Mouse (Mus musculus): Measurements from ENCODE around the gene Rab35. TPM values are rescaled to one million over a fixed set of nuclear protein-coding genes. Genes with fewer than 3 reads are reported as not detected.

Gene Rab35
- polyA plus RNA-seq, 1 experiment = 52.0 TPM

DNA sequence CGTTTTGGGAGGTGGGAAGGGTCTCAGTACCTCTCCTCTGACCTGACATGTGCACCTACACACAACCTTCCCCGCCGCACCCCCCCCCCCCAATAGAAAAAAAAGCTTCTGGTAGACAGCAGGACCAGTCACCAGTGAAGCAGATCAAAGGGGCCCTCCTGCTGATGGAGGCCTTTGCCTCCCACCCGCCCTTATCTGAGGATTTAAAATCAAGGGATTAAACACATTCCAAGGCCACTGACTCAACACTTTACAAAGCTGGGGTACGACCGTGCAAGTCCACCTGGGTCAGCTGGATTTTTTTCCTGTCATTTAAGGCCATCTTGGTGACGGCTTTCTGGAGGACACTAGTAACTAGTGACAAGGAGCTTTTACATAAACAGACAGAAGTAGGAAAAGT is 36.2 kb downstream of the Rab35 start:
- no peak overlapping the region for H3K4me3 ChIP-seq (ENCODE audit: insufficient read depth, poor library complexity, severe bottlenecking)
- no peaks in the 10 kb centered on the region for H3K36me3 ChIP-seq (ENCODE audit: control insufficient read depth, insufficient read depth)
- H3K79me2 ChIP-seq (ENCODE audit: control insufficient read depth, insufficient read depth) = no peaks in the 10 kb centered on the region
- H3K27me3 ChIP-seq (ENCODE audit: control insufficient read depth, insufficient read depth, insufficient read length) = peaks cover 87% of the 10 kb centered on the region
- TF ChIP-seq USF1 (IDR thresholded peaks at IDR 0.05; ENCODE audit: low read depth) (no peak), MYOG (IDR thresholded peaks at IDR 0.05; ENCODE audit: control insufficient read depth, extremely low read depth, insufficient read length) (no peak), CEBPB (IDR thresholded peaks at IDR 0.05; ENCODE audit: low read depth) (no peak), MYOD1 (IDR thresholded peaks at IDR 0.05; ENCODE audit: control insufficient read depth, insufficient read length, low read depth) (no peak), FOSL1 (IDR thresholded peaks at IDR 0.05; ENCODE audit: insufficient read depth, low read length, poor library complexity, severe bottlenecking) (no peak), MAX (IDR thresholded peaks at IDR 0.05) (no peak), CTCF (IDR thresholded peaks at IDR 0.05; ENCODE audit: control insufficient read depth, insufficient read depth, insufficient read length) (no peak)
- H3ac ChIP-seq (ENCODE audit: control insufficient read depth, insufficient read length, low read depth) = no peak overlapping the region
- H3K79me3 ChIP-seq (ENCODE audit: low read depth) = no peaks in the 10 kb centered on the region

DNA sequence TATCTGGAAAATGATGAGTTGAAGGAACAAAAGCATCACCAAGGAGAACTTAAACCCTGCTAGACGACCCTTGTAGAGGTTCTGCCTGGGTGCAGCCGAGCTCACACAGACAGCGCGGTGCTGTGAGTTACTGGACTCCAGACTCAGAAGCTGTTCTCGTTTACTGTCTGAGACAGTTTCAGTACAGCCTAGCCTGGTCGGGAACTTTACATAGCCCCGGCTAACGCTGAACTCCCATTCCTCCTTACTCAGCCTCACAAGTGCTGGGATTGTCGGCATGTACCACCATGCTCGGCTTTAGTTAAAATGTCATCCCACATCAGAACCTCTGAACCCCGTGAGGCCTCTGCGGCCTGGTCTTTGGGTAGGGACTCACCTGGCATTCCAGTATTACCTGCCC is 37.3 kb downstream of the Rab35 start:
- Histone ChIP-seq H3K79me2 (ENCODE audit: control insufficient read depth, insufficient read depth) (no peaks in the 10 kb centered on the region), H3K27me3 (ENCODE audit: control insufficient read depth, insufficient read depth, insufficient read length) (peaks cover 88% of the 10 kb centered on the region), H3K79me3 (ENCODE audit: low read depth) (no peaks in the 10 kb centered on the region), H3ac (ENCODE audit: control insufficient read depth, insufficient read length, low read depth) (no peak overlapping the region), H3K36me3 (ENCODE audit: control insufficient read depth, insufficient read depth) (no peaks in the 10 kb centered on the region), H3K4me3 (ENCODE audit: insufficient read depth, poor library complexity, severe bottlenecking) (no peak overlapping the region)
- TF ChIP-seq MYOD1 (IDR thresholded peaks at IDR 0.05; ENCODE audit: control insufficient read depth, insufficient read length, low read depth) = no peak
- no peak for TF ChIP-seq CEBPB (IDR thresholded peaks at IDR 0.05; ENCODE audit: low read depth)
- TF ChIP-seq CTCF (IDR thresholded peaks at IDR 0.05; ENCODE audit: control insufficient read depth, insufficient read depth, insufficient read length) = no peak
- TF ChIP-seq MYOG (IDR thresholded peaks at IDR 0.05; ENCODE audit: control insufficient read depth, extremely low read depth, insufficient read length) = no peak
- no peak for TF ChIP-seq USF1 (IDR thresholded peaks at IDR 0.05; ENCODE audit: low read depth)
- TF ChIP-seq FOSL1 (IDR thresholded peaks at IDR 0.05; ENCODE audit: insufficient read depth, low read length, poor library complexity, severe bottlenecking) = no peak
- no peak for TF ChIP-seq MAX (IDR thresholded peaks at IDR 0.05)

DNA sequence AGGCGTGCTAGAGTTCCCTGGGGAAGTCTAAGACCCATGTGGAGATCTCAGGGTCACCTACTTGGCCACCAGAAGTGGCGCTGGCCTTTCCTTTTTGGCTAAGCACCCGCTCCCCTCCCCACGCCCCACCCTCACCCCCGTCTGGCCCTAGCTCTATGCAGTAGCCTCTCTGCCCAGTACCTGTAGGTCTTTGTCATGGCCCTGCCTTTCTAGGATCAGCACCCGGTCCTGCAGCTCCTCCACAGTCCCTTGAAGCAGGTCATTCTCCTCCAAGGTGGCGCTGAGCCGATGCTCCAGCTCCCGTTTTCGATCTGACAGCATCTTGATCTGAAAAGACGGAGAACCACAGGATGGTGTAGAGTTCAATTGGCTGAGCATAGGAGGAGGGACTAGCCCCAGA is 38.3 kb downstream of the Rab35 start:
- TF ChIP-seq MYOG (IDR thresholded peaks at IDR 0.05; ENCODE audit: control insufficient read depth, extremely low read depth, insufficient read length) = no peak
- TF ChIP-seq FOSL1 (IDR thresholded peaks at IDR 0.05; ENCODE audit: insufficient read depth, low read length, poor library complexity, severe bottlenecking) = no peak
- TF ChIP-seq CEBPB (IDR thresholded peaks at IDR 0.05; ENCODE audit: low read depth) = no peak
- TF ChIP-seq CTCF (IDR thresholded peaks at IDR 0.05; ENCODE audit: control insufficient read depth, insufficient read depth, insufficient read length) = no peak
- TF ChIP-seq MYOD1 (IDR thresholded peaks at IDR 0.05; ENCODE audit: control insufficient read depth, insufficient read length, low read depth) = no peak
- TF ChIP-seq USF1 (IDR thresholded peaks at IDR 0.05; ENCODE audit: low read depth) = no peak
- TF ChIP-seq MAX (IDR thresholded peaks at IDR 0.05) = no peak
- H3K36me3 ChIP-seq (ENCODE audit: control insufficient read depth, insufficient read depth) = no peaks in the 10 kb centered on the region
- no peak overlapping the region for H3K4me3 ChIP-seq (ENCODE audit: insufficient read depth, poor library complexity, severe bottlenecking)
- peaks cover 92% of the 10 kb centered on the region for H3K27me3 ChIP-seq (ENCODE audit: control insufficient read depth, insufficient read depth, insufficient read length)
- no peaks in the 10 kb centered on the region for H3K79me2 ChIP-seq (ENCODE audit: control insufficient read depth, insufficient read depth)
- no peaks in the 10 kb centered on the region for H3K79me3 ChIP-seq (ENCODE audit: low read depth)
- no peak overlapping the region for H3ac ChIP-seq (ENCODE audit: control insufficient read depth, insufficient read length, low read depth)

DNA sequence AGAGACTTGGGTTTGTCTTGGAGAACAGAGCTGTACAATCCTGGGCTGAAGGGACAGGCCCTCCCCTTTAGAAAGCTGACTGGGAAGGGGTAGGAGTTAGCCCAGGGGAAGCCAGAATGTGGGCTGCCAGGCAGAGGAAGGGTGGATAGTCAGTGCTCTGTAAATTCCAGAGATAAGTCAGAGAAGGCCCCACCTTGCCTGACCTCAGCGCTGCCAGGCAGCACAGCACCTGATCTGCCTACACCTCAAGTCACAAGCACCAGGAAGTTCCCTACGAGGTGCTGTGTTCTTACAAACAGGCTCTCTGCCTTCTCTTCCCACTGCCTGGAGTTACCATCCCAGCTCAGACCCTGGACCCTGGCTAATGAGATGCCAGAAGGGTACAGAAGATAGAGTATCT is 38.7 kb downstream of the Rab35 start:
- TF ChIP-seq MYOG (IDR thresholded peaks at IDR 0.05; ENCODE audit: control insufficient read depth, extremely low read depth, insufficient read length) (no peak), USF1 (IDR thresholded peaks at IDR 0.05; ENCODE audit: low read depth) (no peak), FOSL1 (IDR thresholded peaks at IDR 0.05; ENCODE audit: insufficient read depth, low read length, poor library complexity, severe bottlenecking) (no peak), MYOD1 (IDR thresholded peaks at IDR 0.05; ENCODE audit: control insufficient read depth, insufficient read length, low read depth) (no peak), CTCF (IDR thresholded peaks at IDR 0.05; ENCODE audit: control insufficient read depth, insufficient read depth, insufficient read length) (no peak), MAX (IDR thresholded peaks at IDR 0.05) (no peak), CEBPB (IDR thresholded peaks at IDR 0.05; ENCODE audit: low read depth) (no peak)
- no peaks in the 10 kb centered on the region for H3K36me3 ChIP-seq (ENCODE audit: control insufficient read depth, insufficient read depth)
- H3K79me2 ChIP-seq (ENCODE audit: control insufficient read depth, insufficient read depth) = no peaks in the 10 kb centered on the region
- H3K79me3 ChIP-seq (ENCODE audit: low read depth) = no peaks in the 10 kb centered on the region
- H3K27me3 ChIP-seq (ENCODE audit: control insufficient read depth, insufficient read depth, insufficient read length) = peaks cover 95% of the 10 kb centered on the region
- no peak overlapping the region for H3ac ChIP-seq (ENCODE audit: control insufficient read depth, insufficient read length, low read depth)
- no peak overlapping the region for H3K4me3 ChIP-seq (ENCODE audit: insufficient read depth, poor library complexity, severe bottlenecking)

DNA sequence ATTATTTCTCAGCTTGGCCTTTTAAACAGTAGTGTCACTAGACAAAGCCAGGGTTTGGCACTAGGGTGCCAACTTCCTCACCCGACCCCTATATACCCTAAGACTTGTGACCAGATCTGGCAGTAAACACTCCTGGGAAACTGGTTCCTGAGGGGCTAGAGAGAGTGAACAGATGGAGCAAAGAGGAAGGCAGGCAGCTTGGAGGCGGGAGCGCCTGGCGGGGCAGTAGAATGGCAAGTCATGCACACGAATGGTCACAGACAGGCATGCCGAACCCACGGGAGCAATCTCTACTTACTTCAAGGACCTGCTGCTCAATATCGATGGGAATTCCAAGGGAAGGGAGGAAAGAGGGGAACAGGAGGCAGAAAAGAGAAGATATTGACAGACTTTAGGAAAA is 40.1 kb downstream of the Rab35 start:
- TF ChIP-seq MAX (IDR thresholded peaks at IDR 0.05) (no peak), MYOG (IDR thresholded peaks at IDR 0.05; ENCODE audit: control insufficient read depth, extremely low read depth, insufficient read length) (no peak), FOSL1 (IDR thresholded peaks at IDR 0.05; ENCODE audit: insufficient read depth, low read length, poor library complexity, severe bottlenecking) (no peak), MYOD1 (IDR thresholded peaks at IDR 0.05; ENCODE audit: control insufficient read depth, insufficient read length, low read depth) (no peak), CTCF (IDR thresholded peaks at IDR 0.05; ENCODE audit: control insufficient read depth, insufficient read depth, insufficient read length) (no peak), CEBPB (IDR thresholded peaks at IDR 0.05; ENCODE audit: low read depth) (no peak), USF1 (IDR thresholded peaks at IDR 0.05; ENCODE audit: low read depth) (no peak)
- H3K36me3 ChIP-seq (ENCODE audit: control insufficient read depth, insufficient read depth) = no peaks in the 10 kb centered on the region
- no peaks in the 10 kb centered on the region for H3K79me2 ChIP-seq (ENCODE audit: control insufficient read depth, insufficient read depth)
- peaks cover 83% of the 10 kb centered on the region for H3K27me3 ChIP-seq (ENCODE audit: control insufficient read depth, insufficient read depth, insufficient read length)
- H3K4me3 ChIP-seq (ENCODE audit: insufficient read depth, poor library complexity, severe bottlenecking) = no peak overlapping the region
- H3ac ChIP-seq (ENCODE audit: control insufficient read depth, insufficient read length, low read depth) = no peak overlapping the region
- no peaks in the 10 kb centered on the region for H3K79me3 ChIP-seq (ENCODE audit: low read depth)

DNA sequence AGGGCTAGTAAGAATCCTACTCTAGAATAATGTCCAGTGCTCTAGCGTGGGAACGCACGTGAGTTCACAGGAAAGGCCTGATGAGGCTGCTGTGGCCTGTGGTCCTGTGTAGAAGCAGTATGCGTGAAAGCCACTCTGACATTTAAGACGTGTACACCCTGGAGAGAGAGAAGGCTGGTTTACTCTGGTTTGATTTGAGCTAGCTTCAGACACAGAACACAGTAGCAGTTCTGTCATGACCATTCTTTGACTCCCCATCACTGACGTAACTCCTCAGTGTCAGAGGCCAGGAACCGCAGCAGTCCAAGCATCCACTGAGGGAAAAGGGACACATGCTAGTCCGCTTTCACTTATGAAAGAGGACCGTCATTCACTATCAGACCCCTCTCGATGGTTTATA is 53.4 kb downstream of the Rab35 start:
- TF ChIP-seq MAX (IDR thresholded peaks at IDR 0.05) (no peak), FOSL1 (IDR thresholded peaks at IDR 0.05; ENCODE audit: insufficient read depth, low read length, poor library complexity, severe bottlenecking) (no peak), MYOD1 (IDR thresholded peaks at IDR 0.05; ENCODE audit: control insufficient read depth, insufficient read length, low read depth) (no peak), CTCF (IDR thresholded peaks at IDR 0.05; ENCODE audit: control insufficient read depth, insufficient read depth, insufficient read length) (no peak), MYOG (IDR thresholded peaks at IDR 0.05; ENCODE audit: control insufficient read depth, extremely low read depth, insufficient read length) (no peak), CEBPB (IDR thresholded peaks at IDR 0.05; ENCODE audit: low read depth) (no peak), USF1 (IDR thresholded peaks at IDR 0.05; ENCODE audit: low read depth) (no peak)
- H3K79me3 ChIP-seq (ENCODE audit: low read depth) = no peaks in the 10 kb centered on the region
- no peaks in the 10 kb centered on the region for H3K36me3 ChIP-seq (ENCODE audit: control insufficient read depth, insufficient read depth)
- no peak overlapping the region for H3K4me3 ChIP-seq (ENCODE audit: insufficient read depth, poor library complexity, severe bottlenecking)
- peaks cover 28% of the 10 kb centered on the region for H3K27me3 ChIP-seq (ENCODE audit: control insufficient read depth, insufficient read depth, insufficient read length)
- H3ac ChIP-seq (ENCODE audit: control insufficient read depth, insufficient read length, low read depth) = no peak overlapping the region
- H3K79me2 ChIP-seq (ENCODE audit: control insufficient read depth, insufficient read depth) = no peaks in the 10 kb centered on the region
